Mouse (Mus musculus): ENCODE data around the gene Slco2a1. TPM values are rescaled to one million over a fixed set of nuclear protein-coding genes. Genes with fewer than 3 reads are reported as not detected.

Slco2a1 gene
- polyA plus RNA-seq, 1 experiment from 2014 or later, result 9.8 TPM

DNA sequence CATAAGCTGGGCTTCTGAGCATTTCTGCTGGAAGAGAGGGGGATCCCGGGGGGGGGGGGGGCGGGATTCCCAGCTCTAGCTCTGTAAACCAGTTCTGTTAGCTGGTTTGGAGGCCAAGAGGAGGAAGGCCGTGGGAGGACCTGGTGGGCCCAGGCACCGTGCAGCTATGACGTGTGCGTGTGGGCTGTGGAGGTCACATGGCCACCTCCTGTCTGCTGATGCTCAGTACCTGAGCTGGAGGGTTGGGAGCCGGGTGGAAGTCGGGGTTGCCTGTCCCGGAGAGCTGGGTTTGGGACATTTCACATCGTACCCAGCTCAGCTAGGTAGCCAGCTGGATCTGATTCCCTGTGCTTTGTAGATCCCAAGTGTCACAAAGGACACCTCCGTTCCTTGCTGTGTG lies 124.8 kb downstream of the Slco2a1 start:
- no peak for TF ChIP-seq CTCF (IDR thresholded peaks at IDR 0.05; ENCODE audit: low read depth)
- Histone ChIP-seq H3K4me2 (ENCODE audit: low read length) (peak overlapping the region; percentile 95), H3K4me1 (replicated peaks; ENCODE audit: insufficient read depth, low read length) (peaks cover 8% of the 10 kb centered on the region; the same call in 1 of the 2 replicates), H3K36me3 (ENCODE audit: insufficient read depth, low read length) (no peaks in the 10 kb centered on the region), H3K9ac (ENCODE audit: low read depth, low read length) (no peak overlapping the region), H3K27me3 (ENCODE audit: insufficient read depth, low read length) (0 out of 2 replicates have a peak, but pooled peaks cover 9% of the 10 kb centered on the region), H3K4me3 (replicated peaks; ENCODE audit: low read depth, low read length) (peak overlapping the region; percentile 65; the same call in 1 of the 2 replicates), H3K9me3 (replicated peaks; ENCODE audit: low read length) (no peaks in the 10 kb centered on the region), H3K27ac (no peak overlapping the region)
- WGBS, result 36% methylated on average over 10 of the region's 11 CpGs
- DNase-seq (ENCODE audit: low spot score) (no peak), ATAC-seq (replicated peaks; ENCODE audit: low FRiP score, low read depth) (peak; percentile 33; the same call in 1 of the 2 replicates)

DNA sequence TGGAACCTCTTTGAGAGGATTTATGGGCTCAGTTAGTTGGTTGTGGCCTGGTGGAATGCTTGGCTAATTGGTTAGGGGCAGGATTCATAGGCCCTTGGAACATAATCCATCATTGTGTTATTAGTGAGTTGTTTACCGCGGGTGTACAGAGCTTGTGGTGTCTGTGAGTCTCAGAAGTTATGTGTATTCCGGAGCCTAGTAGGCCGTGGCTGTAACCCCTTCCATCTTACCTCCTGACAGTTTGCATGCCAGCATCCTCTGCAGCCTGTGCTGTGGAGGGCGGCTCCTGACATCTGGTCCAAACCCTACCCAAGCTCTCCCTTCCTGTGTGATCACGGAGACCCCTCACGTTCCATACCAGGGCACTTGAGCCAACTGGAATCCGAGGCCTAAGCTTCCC lies 125.8 kb downstream of the Slco2a1 start:
- no peak for TF ChIP-seq CTCF (IDR thresholded peaks at IDR 0.05; ENCODE audit: low read depth)
- H3K36me3 ChIP-seq (ENCODE audit: insufficient read depth, low read length), result no peaks in the 10 kb centered on the region
- DNase-seq (ENCODE audit: low spot score) (no peak), ATAC-seq (replicated peaks; ENCODE audit: low FRiP score, low read depth) (no peak)
- H3K4me2 ChIP-seq (ENCODE audit: low read length), result no peak overlapping the region
- no peak overlapping the region for H3K4me3 ChIP-seq (replicated peaks; ENCODE audit: low read depth, low read length)
- H3K4me1 ChIP-seq (replicated peaks; ENCODE audit: insufficient read depth, low read length), result peaks cover 8% of the 10 kb centered on the region; the same call in 1 of the 2 replicates
- WGBS, result 73% methylated on average over 8 of the region's 8 CpGs
- H3K9me3 ChIP-seq (replicated peaks; ENCODE audit: low read length), result no peaks in the 10 kb centered on the region
- no peak overlapping the region for H3K9ac ChIP-seq (ENCODE audit: low read depth, low read length)
- 0 out of 2 replicates have a peak, but pooled peaks cover 9% of the 10 kb centered on the region for H3K27me3 ChIP-seq (ENCODE audit: insufficient read depth, low read length)
- H3K27ac ChIP-seq, result no peak overlapping the region

DNA sequence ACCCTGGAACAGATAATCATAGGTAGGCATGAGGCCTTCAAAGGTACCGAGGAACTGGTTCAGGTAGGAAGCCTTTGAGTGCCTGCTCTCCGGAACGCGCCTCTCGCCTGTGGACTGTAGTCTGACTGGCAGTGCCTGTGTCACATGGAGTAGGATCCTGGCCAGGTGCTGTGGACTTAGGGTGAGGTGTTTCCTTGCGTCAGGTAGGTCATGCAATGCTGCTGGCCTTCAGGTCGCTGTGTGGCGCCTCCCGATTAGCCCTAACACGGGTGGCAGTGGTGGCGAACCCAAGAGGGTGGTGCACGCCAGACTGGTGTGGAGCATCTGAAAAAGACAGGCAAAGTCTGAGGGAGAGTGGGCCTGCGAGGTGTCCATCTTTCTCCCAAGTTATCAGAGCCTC lies 126.4 kb downstream of the Slco2a1 start:
- TF ChIP-seq CTCF (IDR thresholded peaks at IDR 0.05; ENCODE audit: low read depth), result no peak
- 0 out of 2 replicates have a peak, but pooled peaks cover 9% of the 10 kb centered on the region for H3K27me3 ChIP-seq (ENCODE audit: insufficient read depth, low read length)

DNA sequence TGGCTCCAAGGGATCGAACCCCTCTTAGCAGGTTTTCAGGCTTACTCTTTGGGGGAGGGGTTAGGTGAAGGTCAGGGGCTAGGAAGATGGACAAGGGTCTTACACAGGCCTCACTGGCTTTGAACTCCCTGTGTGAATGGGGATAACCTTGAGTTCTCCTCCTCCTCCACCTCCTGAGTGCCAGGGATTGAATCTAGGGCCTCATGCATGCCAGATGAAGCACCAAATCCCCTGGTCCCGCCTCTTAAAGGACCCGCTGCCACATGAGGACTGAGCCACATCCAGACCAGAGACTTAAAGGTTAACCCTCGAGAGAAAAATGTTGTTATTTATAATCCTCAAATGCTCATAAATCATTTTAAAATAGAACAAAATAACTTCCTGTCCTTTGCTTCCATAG lies 128.4 kb downstream of the Slco2a1 start:
- DNase-seq (ENCODE audit: low spot score) (no peak), ATAC-seq (replicated peaks; ENCODE audit: low FRiP score, low read depth) (no peak)
- Histone ChIP-seq H3K4me3 (replicated peaks; ENCODE audit: low read depth, low read length) (no peak overlapping the region), H3K27ac (no peak overlapping the region), H3K36me3 (ENCODE audit: insufficient read depth, low read length) (no peaks in the 10 kb centered on the region), H3K4me1 (replicated peaks; ENCODE audit: insufficient read depth, low read length) (peaks cover 5% of the 10 kb centered on the region; the same call in 1 of the 2 replicates), H3K9me3 (replicated peaks; ENCODE audit: low read length) (no peaks in the 10 kb centered on the region), H3K27me3 (ENCODE audit: insufficient read depth, low read length) (0 out of 2 replicates have a peak, but pooled peaks cover 9% of the 10 kb centered on the region), H3K4me2 (ENCODE audit: low read length) (no peak overlapping the region), H3K9ac (ENCODE audit: low read depth, low read length) (no peak overlapping the region)
- 76% methylated on average over 4 of the region's 4 CpGs for WGBS
- TF ChIP-seq CTCF (IDR thresholded peaks at IDR 0.05; ENCODE audit: low read depth), result no peak

More for the DNA sequence above, 126.4 kb downstream of the Slco2a1 start:
- no peaks in the 10 kb centered on the region for H3K9me3 ChIP-seq (replicated peaks; ENCODE audit: low read length)
- H3K27ac ChIP-seq, result no peak overlapping the region
- no peak for DNase-seq (ENCODE audit: low spot score)
- H3K4me1 ChIP-seq (replicated peaks; ENCODE audit: insufficient read depth, low read length), result peaks cover 8% of the 10 kb centered on the region; the same call in 1 of the 2 replicates
- no peak overlapping the region for H3K9ac ChIP-seq (ENCODE audit: low read depth, low read length)
- no peak overlapping the region for H3K4me3 ChIP-seq (replicated peaks; ENCODE audit: low read depth, low read length)
- WGBS, result 93% methylated on average over 13 of the region's 13 CpGs
- H3K36me3 ChIP-seq (ENCODE audit: insufficient read depth, low read length), result no peaks in the 10 kb centered on the region
- H3K4me2 ChIP-seq (ENCODE audit: low read length), result no peak overlapping the region
- no peak for ATAC-seq (replicated peaks; ENCODE audit: low FRiP score, low read depth)

DNA sequence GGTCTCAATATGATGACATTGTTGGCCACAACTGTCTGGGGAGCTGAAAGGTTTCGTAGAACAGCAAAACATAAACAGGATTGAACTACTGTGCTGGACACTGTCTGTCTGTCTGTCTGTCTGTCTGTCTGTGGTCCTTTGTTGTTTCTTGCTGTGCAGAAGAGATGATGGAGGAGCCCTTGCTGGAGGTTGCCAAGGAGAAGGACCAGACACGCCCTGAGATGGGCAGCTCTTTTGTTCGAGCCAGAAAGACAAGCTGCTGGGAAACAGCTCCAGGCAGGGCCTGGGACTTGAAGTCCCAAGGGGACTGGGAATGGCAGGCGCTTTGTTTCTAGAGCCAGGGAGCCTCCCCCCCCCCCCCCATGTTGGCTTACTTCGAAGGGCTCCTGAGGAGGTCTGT lies 129.0 kb downstream of the Slco2a1 start:
- Histone ChIP-seq H3K36me3 (ENCODE audit: insufficient read depth, low read length) (no peaks in the 10 kb centered on the region), H3K9ac (ENCODE audit: low read depth, low read length) (no peak overlapping the region), H3K4me2 (ENCODE audit: low read length) (no peak overlapping the region), H3K4me3 (replicated peaks; ENCODE audit: low read depth, low read length) (no peak overlapping the region), H3K9me3 (replicated peaks; ENCODE audit: low read length) (no peaks in the 10 kb centered on the region), H3K27me3 (ENCODE audit: insufficient read depth, low read length) (0 out of 2 replicates have a peak, but pooled peaks cover 9% of the 10 kb centered on the region), H3K27ac (no peak overlapping the region), H3K4me1 (replicated peaks; ENCODE audit: insufficient read depth, low read length) (peaks cover 1% of the 10 kb centered on the region; the same call in 1 of the 2 replicates)
- no peak for TF ChIP-seq CTCF (IDR thresholded peaks at IDR 0.05; ENCODE audit: low read depth)
- no peak for DNase-seq (ENCODE audit: low spot score)
- no peak for ATAC-seq (replicated peaks; ENCODE audit: low FRiP score, low read depth)
- WGBS, result 72% methylated on average over 5 of the region's 5 CpGs

DNA sequence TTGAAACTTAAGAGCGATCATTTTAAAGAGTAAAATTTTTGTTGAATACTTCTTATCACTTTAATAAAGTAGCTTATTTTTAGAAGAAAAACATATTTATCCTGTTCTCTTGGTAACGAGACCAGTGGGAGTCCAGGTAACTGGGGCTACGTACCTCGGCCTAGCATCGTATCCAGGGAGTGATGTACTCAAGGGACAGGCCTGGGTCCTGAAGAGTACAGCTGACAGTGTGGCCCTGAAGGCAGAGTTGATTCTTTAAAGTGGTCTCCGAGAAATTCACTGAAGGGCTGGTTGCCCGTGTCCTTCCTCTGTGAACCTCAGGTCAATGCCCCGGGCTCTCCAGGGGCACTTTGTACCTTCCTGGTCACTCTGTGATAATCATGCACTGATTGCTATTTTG lies 129.4 kb downstream of the Slco2a1 start:
- Histone ChIP-seq H3K27me3 (ENCODE audit: insufficient read depth, low read length) (0 out of 2 replicates have a peak, but pooled peaks cover 9% of the 10 kb centered on the region), H3K9me3 (replicated peaks; ENCODE audit: low read length) (no peaks in the 10 kb centered on the region), H3K36me3 (ENCODE audit: insufficient read depth, low read length) (no peaks in the 10 kb centered on the region), H3K9ac (ENCODE audit: low read depth, low read length) (no peak overlapping the region), H3K4me3 (replicated peaks; ENCODE audit: low read depth, low read length) (no peak overlapping the region), H3K27ac (no peak overlapping the region), H3K4me2 (ENCODE audit: low read length) (no peak overlapping the region), H3K4me1 (replicated peaks; ENCODE audit: insufficient read depth, low read length) (no peaks in the 10 kb centered on the region; the same call in 1 of the 2 replicates)
- DNase-seq (ENCODE audit: low spot score) (no peak), ATAC-seq (replicated peaks; ENCODE audit: low FRiP score, low read depth) (no peak)
- WGBS, result 93% methylated on average over 8 of the region's 8 CpGs
- TF ChIP-seq CTCF (IDR thresholded peaks at IDR 0.05; ENCODE audit: low read depth), result no peak

All from kidney, postnatal 0 days (tissue).